Mouse (Mus musculus) liver, embryonic 16.5 days (tissue): ENCODE results near the gene Smtn. TPM values are rescaled to one million over a fixed set of nuclear protein-coding genes. Genes with fewer than 3 reads are reported as not detected.

Experiments used
- ATAC-seq: fragments of 200-750 bp; cut with Nextera tagmentation; 2 replicates; pipeline ENCODE4 v1.8.0; 2017; ENCODE audit warnings: low read depth, mild to moderate bottlenecking, moderate number of reproducible peaks, moderate library complexity
- H3K27ac ChIP-seq: fragments of 300-500 bp; sonication (generic); 2 replicates; pipeline ENCODE4 v1.5.1; 2014; ENCODE audit warnings: mild to moderate bottlenecking, low read length
- H3K27me3 ChIP-seq: fragments of 300-500 bp; sonication (generic); 2 replicates; pipeline ENCODE4 v1.6.1; 2014; ENCODE audit warnings: low read depth, low read length, mixed read lengths; ENCODE audit not compliant: control insufficient read depth, insufficient read depth
- H3K36me3 ChIP-seq: fragments of 300-500 bp; sonication (generic); 2 replicates; pipeline ENCODE4 v1.6.1; 2014; ENCODE audit warnings: mild to moderate bottlenecking; ENCODE audit not compliant: control insufficient read depth, insufficient read depth
- H3K4me1 ChIP-seq: fragments of 300-500 bp; sonication (generic); 2 replicates; pipeline ENCODE4 v1.6.1; 2014; ENCODE audit warnings: low read depth, low read length, mixed read lengths; ENCODE audit not compliant: control insufficient read depth
- H3K4me2 ChIP-seq: fragments of 300-500 bp; sonication (generic); 2 replicates; pipeline ENCODE4 v1.6.1; 2014; ENCODE audit warnings: low read depth, low read length, mixed read lengths
- H3K4me3 ChIP-seq: fragments of 300-500 bp; sonication (generic); 2 replicates; pipeline ENCODE4 v1.5.1; 2014; ENCODE audit warnings: low read depth, mild to moderate bottlenecking, low read length
- H3K9ac ChIP-seq: fragments of 300-500 bp; sonication (generic); 2 replicates; pipeline ENCODE4 v1.6.1; 2014; ENCODE audit warnings: low read depth, low read length
- H3K9me3 ChIP-seq: fragments of 300-500 bp; sonication (generic); replicated peaks from 2 replicates; pipeline ENCODE4 v1.6.1; 2016; ENCODE audit warnings: low read length; ENCODE audit not compliant: control insufficient read depth
- WGBS: fragments of 180-500 bp; shearing (Covaris S2); extraction: QIAGEN DNeasy Blood & Tissue Kit; methylation state at CpG from one replicate; pipeline ENCODE4 v1.1.7; 2014; ENCODE audit not compliant: insufficient replicate concordance; 5-methylcytosine and 5-hydroxymethylcytosine counted together
- polyA plus RNA-seq: library from polyadenylated mRNA; unstranded; fragments of >200 nt; fragmentation: Nextera tagmentation; extraction: Ambion mirVana; gene quantifications from 2 replicates; pipeline ENCODE4 v1.2.1, GENCODE M21; 2015

The Smtn gene
- polyA plus RNA-seq, 1 experiment from 2014 or later: 16.7 TPM

GRCm38 (mm10) chr11:3534956-3535355 lies 5.5 kb downstream of the Smtn start:
- no peaks in the 10 kb centered on the region for H3K9me3 ChIP-seq
- ATAC-seq: no peak
- peak overlapping the region; percentile 77 for H3K4me2 ChIP-seq
- 16% methylated on average over 8 of the region's 8 CpGs for WGBS
- no peak overlapping the region; the same call in 1 of the 2 replicates for H3K27ac ChIP-seq
- no peak overlapping the region for H3K4me3 ChIP-seq
- H3K36me3 ChIP-seq: no peaks in the 10 kb centered on the region; the same call in 1 of the 2 replicates
- H3K4me1 ChIP-seq: peaks cover 32% of the 10 kb centered on the region
- no peak overlapping the region for H3K9ac ChIP-seq
- no peaks in the 10 kb centered on the region for H3K27me3 ChIP-seq

GRCm38 (mm10) chr11:3533406-3533932 lies 6.9 kb downstream of the Smtn start:
- H3K27me3 ChIP-seq: no peaks in the 10 kb centered on the region
- 78% methylated on average over 17 of the region's 17 CpGs for WGBS
- ATAC-seq: no peak
- H3K9me3 ChIP-seq: no peaks in the 10 kb centered on the region
- H3K27ac ChIP-seq: no peak overlapping the region
- H3K4me2 ChIP-seq: no peak overlapping the region
- H3K9ac ChIP-seq: no peak overlapping the region
- H3K4me3 ChIP-seq: no peak overlapping the region
- no peaks in the 10 kb centered on the region; the same call in 1 of the 2 replicates for H3K36me3 ChIP-seq
- H3K4me1 ChIP-seq: peaks cover 26% of the 10 kb centered on the region

GRCm38 (mm10) chr11:3532101-3532931 lies 8.1 kb downstream of the Smtn start:
- H3K27ac ChIP-seq: no peak overlapping the region
- WGBS: 73% methylated on average over 16 of the region's 16 CpGs
- H3K27me3 ChIP-seq: no peaks in the 10 kb centered on the region
- no peaks in the 10 kb centered on the region; the same call in 1 of the 2 replicates for H3K36me3 ChIP-seq
- H3K4me3 ChIP-seq: no peak overlapping the region
- H3K4me1 ChIP-seq: peaks cover 17% of the 10 kb centered on the region
- no peak overlapping the region for H3K9ac ChIP-seq
- no peak overlapping the region for H3K4me2 ChIP-seq
- ATAC-seq: no peak
- H3K9me3 ChIP-seq: no peaks in the 10 kb centered on the region

- Histone ChIP-seq H3K9me3 (no peaks in the 10 kb centered on the region), H3K9ac (no peak overlapping the region), H3K27ac (no peak overlapping the region), H3K4me1 (peaks cover 14% of the 10 kb centered on the region), H3K27me3 (no peaks in the 10 kb centered on the region), H3K36me3 (no peaks in the 10 kb centered on the region; the same call in 1 of the 2 replicates), H3K4me2 (no peak overlapping the region), H3K4me3 (no peak overlapping the region)
- 67% methylated on average over 6 of the region's 6 CpGs for WGBS
- ATAC-seq: no peak
These were observed 8.8 kb downstream of the Smtn start for GRCm38 (mm10) chr11:3531634-3532033.

- Histone ChIP-seq H3K27me3 (no peaks in the 10 kb centered on the region), H3K4me3 (no peak overlapping the region), H3K4me1 (peaks cover 8% of the 10 kb centered on the region), H3K4me2 (no peak overlapping the region), H3K9ac (no peak overlapping the region), H3K27ac (no peak overlapping the region), H3K36me3 (no peaks in the 10 kb centered on the region; the same call in 1 of the 2 replicates), H3K9me3 (no peaks in the 10 kb centered on the region)
- 60% methylated on average over 3 of the region's 3 CpGs for WGBS
- ATAC-seq: no peak
These were observed 9.7 kb downstream of the Smtn start for GRCm38 (mm10) chr11:3530731-3531130.

- H3K36me3 ChIP-seq: no peaks in the 10 kb centered on the region; the same call in 1 of the 2 replicates
These were observed 10.7 kb downstream of the Smtn start for GRCm38 (mm10) chr11:3529476-3530252.

GRCm38 (mm10) chr11:3528208-3528607 lies 12.2 kb downstream of the Smtn start:
- WGBS: 59% methylated on average over 6 of the region's 6 CpGs
- ATAC-seq: no peak
- Histone ChIP-seq H3K9me3 (no peaks in the 10 kb centered on the region), H3K9ac (no peak overlapping the region), H3K4me2 (no peak overlapping the region), H3K4me3 (no peak overlapping the region), H3K27ac (no peak overlapping the region), H3K4me1 (no peaks in the 10 kb centered on the region), H3K36me3 (no peaks in the 10 kb centered on the region; the same call in 1 of the 2 replicates), H3K27me3 (no peaks in the 10 kb centered on the region)

More at GRCm38 (mm10) chr11:3529476-3530252, 10.7 kb downstream of the Smtn start:
- ATAC-seq: no peak
- Histone ChIP-seq H3K4me1 (no peaks in the 10 kb centered on the region), H3K27me3 (no peaks in the 10 kb centered on the region), H3K9me3 (no peaks in the 10 kb centered on the region), H3K9ac (no peak overlapping the region), H3K27ac (no peak overlapping the region), H3K4me2 (no peak overlapping the region), H3K4me3 (no peak overlapping the region)
- WGBS: 59% methylated on average over 20 of the region's 20 CpGs

GRCm38 (mm10) chr11:3527766-3528165 lies 12.6 kb downstream of the Smtn start:
- Histone ChIP-seq H3K36me3 (no peaks in the 10 kb centered on the region; the same call in none of the 2 replicates), H3K4me3 (no peak overlapping the region), H3K9ac (no peak overlapping the region), H3K27me3 (no peaks in the 10 kb centered on the region), H3K27ac (no peak overlapping the region), H3K9me3 (no peaks in the 10 kb centered on the region), H3K4me1 (no peaks in the 10 kb centered on the region), H3K4me2 (no peak overlapping the region)
- no peak for ATAC-seq
- 63% methylated on average over 8 of the region's 8 CpGs for WGBS
